Mouse (Mus musculus) erythroblast, embryonic 14.5 days (primary cell): ENCODE data around the gene BC107364. TPM values are rescaled to one million over a fixed set of nuclear protein-coding genes. Genes with fewer than 3 reads are reported as not detected.
"Not testable (repeated sequence)": the region's sequence is repeated elsewhere in the genome, so short reads cannot be mapped to it uniquely, and the experiment has no call there.

Experiments used
- H3K27me3 ChIP-seq: 2 replicates; pipeline ENCODE4 v1.6.1; 2012; ENCODE audit warnings: inconsistent platforms; ENCODE audit not compliant: control insufficient read depth
- H3K36me3 ChIP-seq: 2 replicates; pipeline ENCODE4 v1.6.1; 2012; ENCODE audit warnings: mild to moderate bottlenecking, inconsistent platforms; ENCODE audit not compliant: control insufficient read depth
- H3K4me1 ChIP-seq: 2 replicates; pipeline ENCODE4 v1.6.1; 2012; ENCODE audit warnings: inconsistent platforms; ENCODE audit not compliant: control insufficient read depth
- H3K4me3 ChIP-seq: replicated peaks from 2 replicates; pipeline ENCODE3; 2012; ENCODE audit warnings: moderate library complexity, mild to moderate bottlenecking, inconsistent platforms
- H3K9me3 ChIP-seq: 2 replicates; pipeline ENCODE4 v1.6.1; 2012; ENCODE audit warnings: low read length, inconsistent platforms, mixed read lengths; ENCODE audit not compliant: control insufficient read depth
- GATA1 ChIP-seq: IDR thresholded peaks from 2 replicates; pipeline ENCODE4 v1.6.1; 2012; ENCODE audit warnings: low read length, inconsistent platforms, mixed read lengths
- TAL1 ChIP-seq: IDR thresholded peaks from 3 replicates; pipeline ENCODE4 v1.6.1; 2012; ENCODE audit warnings: low read length, inconsistent platforms, mixed read lengths
- polyA plus RNA-seq: library from polyadenylated mRNA; stranded (reverse); fragments of >175 nt; gene quantifications from 2 replicates; pipeline ENCODE4 v1.2.3, GENCODE M21; 2012

The BC107364 gene
- polyA plus RNA-seq, 1 experiment, result not detected

DNA sequence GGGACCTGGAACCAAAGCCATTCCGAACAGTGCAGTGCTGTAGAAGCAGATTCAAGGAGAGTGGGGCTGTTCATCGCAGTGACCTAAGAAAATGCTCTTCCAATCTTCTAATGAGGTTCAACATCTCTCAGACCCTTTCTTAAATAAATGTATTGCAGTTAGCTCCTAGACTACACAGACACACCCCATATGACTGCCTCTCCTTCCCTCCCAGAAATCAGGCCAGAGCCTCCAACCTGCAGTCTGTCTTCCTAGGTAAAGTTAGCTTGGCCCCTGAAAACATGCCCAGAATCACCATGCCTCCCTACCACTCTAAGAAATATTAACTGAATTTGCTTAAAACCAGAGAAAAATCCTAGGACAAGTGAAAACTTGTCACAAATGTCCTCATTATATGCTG lies 33.3 kb upstream of the BC107364 start:
- TF ChIP-seq GATA1 (no peak), TAL1 (no peak)
- Histone ChIP-seq H3K9me3 (no peaks in the 10 kb centered on the region), H3K36me3 (no peaks in the 10 kb centered on the region), H3K4me1 (peaks cover 16% of the 10 kb centered on the region), H3K4me3 (no peak overlapping the region), H3K27me3 (peaks cover 9% of the 10 kb centered on the region)

DNA sequence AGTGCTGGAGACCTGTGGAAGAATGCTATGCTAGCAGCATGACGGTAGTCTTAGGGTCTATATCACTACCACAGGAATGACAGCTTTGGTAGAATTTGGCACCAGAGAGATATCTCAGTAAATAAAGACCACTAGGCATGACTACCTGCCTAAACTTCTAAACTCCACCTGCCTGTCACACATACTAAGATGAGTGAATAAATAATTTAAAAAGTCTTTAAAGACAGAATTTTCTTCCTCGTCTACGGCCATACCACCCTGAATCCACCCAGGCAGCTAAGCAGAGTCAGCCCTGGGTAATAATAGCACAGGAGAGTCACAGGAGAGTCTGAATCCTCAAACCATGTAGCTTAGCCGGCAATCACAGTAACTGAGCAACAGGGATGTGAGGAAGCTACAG lies 32.8 kb upstream of the BC107364 start:
- TF ChIP-seq TAL1 (no peak), GATA1 (no peak)
- no peak overlapping the region for H3K4me3 ChIP-seq

DNA sequence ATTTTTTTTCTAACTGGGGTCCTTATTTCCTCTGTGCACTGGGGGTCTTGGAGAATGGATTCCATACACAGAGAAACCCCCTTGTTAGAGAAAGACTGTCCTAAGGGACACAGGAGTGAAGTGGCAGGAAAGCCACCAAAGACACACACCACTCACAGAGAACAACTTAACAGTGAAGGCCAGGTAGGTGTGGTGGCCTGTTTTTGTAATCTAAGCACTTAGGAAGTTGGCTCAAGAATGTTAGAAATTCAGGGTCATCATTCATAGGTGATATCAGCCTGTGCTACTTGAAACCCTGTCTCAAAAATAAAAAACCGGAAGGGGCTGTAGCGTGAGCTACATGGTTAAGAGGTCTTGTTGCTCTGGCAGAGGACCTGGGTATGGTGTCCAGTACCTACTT lies 31.8 kb upstream of the BC107364 start:
- Histone ChIP-seq H3K9me3 (no peaks in the 10 kb centered on the region), H3K36me3 (no peaks in the 10 kb centered on the region), H3K27me3 (peaks cover 12% of the 10 kb centered on the region), H3K4me3 (no peak overlapping the region), H3K4me1 (peaks cover 16% of the 10 kb centered on the region)
- TF ChIP-seq TAL1 (no peak), GATA1 (no peak)

More for the DNA sequence above, 32.8 kb upstream of the BC107364 start:
- H3K27me3 ChIP-seq, result peaks cover 9% of the 10 kb centered on the region
- peaks cover 16% of the 10 kb centered on the region for H3K4me1 ChIP-seq
- no peaks in the 10 kb centered on the region for H3K9me3 ChIP-seq
- H3K36me3 ChIP-seq, result no peaks in the 10 kb centered on the region

DNA sequence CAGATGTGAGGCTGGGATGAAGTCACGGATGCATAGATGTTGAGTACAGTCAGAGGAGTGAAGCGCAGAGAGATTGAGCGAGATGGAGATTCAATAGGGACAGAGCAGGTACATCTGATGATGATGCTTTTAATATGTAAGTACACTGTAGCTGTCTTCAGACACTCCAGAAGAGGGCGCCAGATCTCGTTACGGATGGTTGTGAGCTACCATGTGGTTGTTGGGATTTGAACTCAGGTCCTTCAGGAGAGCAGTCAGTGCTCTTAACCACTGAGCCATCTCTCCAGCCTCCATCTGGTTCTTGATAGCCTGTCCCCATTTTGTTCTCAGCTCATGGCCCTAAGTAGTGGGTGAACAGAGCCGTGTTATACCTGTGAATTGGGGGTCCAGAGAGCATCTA lies 30.9 kb upstream of the BC107364 start:
- Histone ChIP-seq H3K4me1 (peaks cover 15% of the 10 kb centered on the region), H3K27me3 (peaks cover 13% of the 10 kb centered on the region)
- not testable (repeated sequence) for H3K36me3 ChIP-seq, H3K4me3 ChIP-seq, H3K9me3 ChIP-seq

GRCm38 (mm10) chr3:96482451-96482850 lies 30.3 kb upstream of the BC107364 start:
- Histone ChIP-seq H3K4me1 (peaks cover 10% of the 10 kb centered on the region), H3K27me3 (peaks cover 19% of the 10 kb centered on the region), H3K36me3 (no peaks in the 10 kb centered on the region), H3K9me3 (no peaks in the 10 kb centered on the region), H3K4me3 (no peak overlapping the region)
- no peak for TF ChIP-seq GATA1
- TF ChIP-seq TAL1, result no peak

GRCm38 (mm10) chr3:96481856-96482255 lies 29.8 kb upstream of the BC107364 start:
- Histone ChIP-seq H3K9me3 (no peaks in the 10 kb centered on the region), H3K4me3 (no peak overlapping the region), H3K4me1 (peaks cover 8% of the 10 kb centered on the region), H3K27me3 (peaks cover 23% of the 10 kb centered on the region), H3K36me3 (no peaks in the 10 kb centered on the region)
- TF ChIP-seq GATA1 (no peak), TAL1 (no peak)

GRCm38 (mm10) chr3:96480684-96481270 lies 28.7 kb upstream of the BC107364 start:
- H3K4me3 ChIP-seq, result no peak overlapping the region
- H3K9me3 ChIP-seq, result no peaks in the 10 kb centered on the region
- TF ChIP-seq GATA1 (no peak), TAL1 (no peak)
- H3K27me3 ChIP-seq, result peaks cover 33% of the 10 kb centered on the region
- no peaks in the 10 kb centered on the region for H3K36me3 ChIP-seq
- peaks cover 8% of the 10 kb centered on the region for H3K4me1 ChIP-seq

GRCm38 (mm10) chr3:96479249-96479648 lies 27.1 kb upstream of the BC107364 start:
- Histone ChIP-seq H3K9me3 (peaks cover 5% of the 10 kb centered on the region; the same call in 1 of the 2 replicates), H3K4me1 (peaks cover 6% of the 10 kb centered on the region), H3K27me3 (peaks cover 43% of the 10 kb centered on the region), H3K36me3 (no peaks in the 10 kb centered on the region), H3K4me3 (no peak overlapping the region)
- TF ChIP-seq GATA1, result no peak
- no peak for TF ChIP-seq TAL1

DNA sequence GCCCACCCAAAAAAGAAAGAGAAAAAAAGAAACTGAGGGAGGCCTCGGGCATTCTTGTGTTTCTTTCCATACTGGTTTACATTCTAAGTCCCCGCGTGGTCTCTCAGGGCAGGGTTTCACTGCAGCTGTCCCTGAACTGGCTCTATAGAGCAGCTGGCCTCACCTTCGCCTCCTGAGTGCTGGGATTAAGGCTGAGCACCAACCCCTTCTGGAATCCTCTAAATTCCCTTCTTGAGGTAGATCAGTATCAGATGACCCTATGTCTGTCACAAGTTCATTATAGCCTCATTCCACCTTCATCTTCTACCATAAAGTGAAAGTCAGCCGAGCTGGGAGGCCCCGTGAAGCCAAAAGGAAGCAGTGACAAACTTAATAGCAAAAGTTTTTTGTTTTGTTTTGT lies 25.5 kb upstream of the BC107364 start:
- Histone ChIP-seq H3K4me1 (peaks cover 6% of the 10 kb centered on the region), H3K9me3 (peaks cover 5% of the 10 kb centered on the region; the same call in 1 of the 2 replicates), H3K36me3 (no peaks in the 10 kb centered on the region), H3K4me3 (no peak overlapping the region), H3K27me3 (peaks cover 60% of the 10 kb centered on the region)
- TF ChIP-seq GATA1, result no peak
- no peak for TF ChIP-seq TAL1

DNA sequence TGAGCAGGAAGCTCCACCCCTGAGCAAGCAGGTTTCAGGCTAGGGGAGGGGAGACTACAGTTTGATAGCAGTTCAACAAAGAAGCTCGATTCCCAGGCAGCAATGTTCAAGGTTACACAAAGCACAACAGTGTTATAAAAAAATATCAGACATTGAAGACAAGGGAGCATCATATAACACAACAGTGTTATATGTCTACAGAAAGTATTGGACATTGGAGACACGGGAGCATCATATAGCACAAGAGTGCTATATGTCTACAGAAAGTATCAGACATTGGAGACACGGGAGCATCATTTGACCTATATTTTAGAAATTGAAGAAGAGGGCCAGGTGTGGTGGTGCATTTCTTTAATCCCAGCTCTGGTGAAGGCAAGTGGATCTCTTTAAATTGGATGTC lies 25.0 kb upstream of the BC107364 start:
- TF ChIP-seq GATA1, result no peak
- no peak for TF ChIP-seq TAL1
- peaks cover 6% of the 10 kb centered on the region for H3K4me1 ChIP-seq
- H3K27me3 ChIP-seq, result peaks cover 65% of the 10 kb centered on the region
- no peaks in the 10 kb centered on the region for H3K36me3 ChIP-seq
- H3K9me3 ChIP-seq, result peaks cover 5% of the 10 kb centered on the region; the same call in 1 of the 2 replicates
- H3K4me3 ChIP-seq, result no peak overlapping the region
